Mouse (Mus musculus) embryonic facial prominence, embryonic 12.5 days (tissue): ENCODE results near the gene H2afz. TPM values are rescaled to one million over a fixed set of nuclear protein-coding genes. Genes with fewer than 3 reads are reported as not detected.
A peak's percentile ranks its signal among the peaks of the same experiment; 100 is the strongest.

Experiments
- ATAC-seq: fragments of 200-750 bp; cut with Nextera tagmentation; 2 replicates; pipeline ENCODE4 v1.8.0; 2017; ENCODE audit not compliant: insufficient number of reproducible peaks, insufficient read depth, low FRiP score, low TSS enrichment
- H3K27ac ChIP-seq: fragments of 300-500 bp; sonication (generic); 2 replicates; pipeline ENCODE4 v1.5.1; 2016; ENCODE audit warnings: mild to moderate bottlenecking
- H3K27me3 ChIP-seq: fragments of 300-500 bp; sonication (generic); 2 replicates; pipeline ENCODE4 v1.6.1; 2016; ENCODE audit warnings: mild to moderate bottlenecking, moderate library complexity
- H3K36me3 ChIP-seq: fragments of 300-500 bp; sonication (generic); 2 replicates; pipeline ENCODE4 v1.6.1; 2016; ENCODE audit warnings: mild to moderate bottlenecking
- H3K4me1 ChIP-seq: fragments of 300-500 bp; sonication (generic); 2 replicates; pipeline ENCODE4 v1.6.1; 2016
- H3K4me2 ChIP-seq: fragments of 300-500 bp; sonication (generic); replicated peaks from 2 replicates; pipeline ENCODE4 v1.6.1; 2016; ENCODE audit warnings: mild to moderate bottlenecking, moderate library complexity
- H3K4me3 ChIP-seq: fragments of 300-500 bp; sonication (generic); 2 replicates; pipeline ENCODE4 v1.5.1; 2016; ENCODE audit warnings: mild to moderate bottlenecking
- H3K9ac ChIP-seq: fragments of 300-500 bp; sonication (generic); 2 replicates; pipeline ENCODE4 v1.6.1; 2016; ENCODE audit warnings: mild to moderate bottlenecking, moderate library complexity
- H3K9me3 ChIP-seq: fragments of 300-500 bp; sonication (generic); 2 replicates; pipeline ENCODE4 v1.6.1; 2016; ENCODE audit warnings: mild to moderate bottlenecking, moderate library complexity
- WGBS: fragments of 180-500 bp; shearing (Covaris S2); methylation state at CpG from one replicate; pipeline ENCODE4 v1.1.7; 2016; 5-methylcytosine and 5-hydroxymethylcytosine counted together
- polyA plus RNA-seq: library from polyadenylated mRNA; unstranded; fragments of >200 nt; fragmentation: Nextera tagmentation; extraction: Ambion mirVana; gene quantifications from 2 replicates; pipeline ENCODE4 v1.2.1, GENCODE M21; 2016

Gene H2afz
- polyA plus RNA-seq = 2,399 and 2,450 TPM in 2 replicates

DNA sequence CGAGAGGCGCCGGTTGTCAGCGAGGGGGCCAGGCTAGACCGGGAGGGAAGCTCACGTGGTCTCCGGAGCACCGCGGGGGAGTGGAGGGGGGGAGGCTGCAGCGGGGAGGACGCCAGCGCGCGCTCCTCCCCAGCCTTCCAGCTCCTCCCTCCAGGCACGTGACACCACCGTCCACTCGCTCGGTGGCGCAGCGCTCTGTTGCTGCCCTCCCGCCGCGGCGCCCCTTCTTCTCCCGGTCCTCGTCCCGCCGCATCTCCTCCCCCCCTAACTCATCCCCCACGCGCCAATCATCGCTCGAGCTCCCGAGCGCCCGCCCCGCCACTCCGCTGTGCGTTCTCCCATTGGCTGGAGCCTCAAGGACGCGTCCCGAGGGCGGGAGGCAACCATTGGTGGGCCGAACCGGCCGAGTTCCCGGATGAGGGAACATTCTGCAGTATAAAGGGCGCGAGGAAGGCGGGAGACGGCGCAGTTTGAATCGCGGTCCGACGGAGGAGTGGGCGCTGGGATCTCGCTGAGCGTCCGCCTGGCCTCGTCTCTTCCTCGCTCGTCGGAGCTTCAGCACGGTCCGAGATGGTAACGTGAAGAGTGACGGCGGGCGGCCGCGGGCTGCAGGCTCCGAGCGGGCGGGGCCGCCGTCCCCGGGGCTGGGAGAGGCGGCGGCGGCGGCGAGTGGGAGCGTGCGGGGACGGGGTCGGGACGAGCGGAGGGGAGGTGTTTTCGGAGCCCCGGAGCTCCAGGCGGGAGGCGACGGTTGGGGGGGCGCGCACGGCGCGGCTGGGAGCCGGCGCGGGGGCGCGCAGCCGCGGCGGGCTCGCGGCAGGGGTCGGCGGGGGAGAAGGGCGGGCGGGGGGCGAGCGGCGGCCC, at the start of gene H2afz:
Gene H2afz (plus strand): TSS at position 364 of the 864 bp plus-strand sequence.
- Histone ChIP-seq H3K27ac (peak within 1 kb of the TSS; percentile 99), H3K9ac (peak within 1 kb of the TSS; percentile 96), H3K9me3 (no peaks in the 10 kb centered on the region), H3K4me1 (peaks cover 12% of the 10 kb centered on the region; the same call in 1 of the 2 replicates), H3K4me2 (peak within 1 kb of the TSS; percentile 53), H3K4me3 (peak within 1 kb of the TSS; percentile 85), H3K36me3 (no peaks in the 10 kb centered on the region), H3K27me3 (no peaks in the 10 kb centered on the region)
- peak; percentile 91 for ATAC-seq
- under 1% methylated on average over 100 of the region's 115 CpGs for whole genome bisulfite sequencing

DNA sequence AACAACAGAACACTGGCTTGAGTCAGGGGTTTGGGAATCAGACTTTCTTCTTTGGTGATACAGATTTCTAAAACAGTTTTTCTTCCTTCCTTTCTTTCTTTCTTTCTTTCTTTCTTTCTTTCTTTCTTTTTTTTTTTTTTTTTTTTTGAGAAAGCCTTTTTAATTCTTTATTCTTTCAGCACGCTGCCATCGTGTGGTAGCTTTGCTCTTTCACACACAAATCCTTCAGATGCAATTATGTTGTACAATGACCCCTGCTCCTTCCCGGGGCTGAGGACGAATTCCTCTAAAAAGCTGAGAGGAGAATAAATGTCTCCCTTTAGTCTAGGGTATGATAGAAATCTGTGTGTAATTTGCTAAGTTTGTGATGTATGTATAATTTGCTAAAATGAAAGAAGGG, 45.6 kb upstream of the H2afz start:
- 20% methylated on average over 4 of the region's 4 CpGs for WGBS
- ATAC-seq = no peak
- Histone ChIP-seq H3K4me3 (no peak overlapping the region), H3K27ac (no peak overlapping the region), H3K9ac (no peak overlapping the region), H3K9me3 (no peaks in the 10 kb centered on the region), H3K4me2 (no peak overlapping the region), H3K4me1 (no peaks in the 10 kb centered on the region), H3K27me3 (no peaks in the 10 kb centered on the region), H3K36me3 (no peaks in the 10 kb centered on the region)

DNA sequence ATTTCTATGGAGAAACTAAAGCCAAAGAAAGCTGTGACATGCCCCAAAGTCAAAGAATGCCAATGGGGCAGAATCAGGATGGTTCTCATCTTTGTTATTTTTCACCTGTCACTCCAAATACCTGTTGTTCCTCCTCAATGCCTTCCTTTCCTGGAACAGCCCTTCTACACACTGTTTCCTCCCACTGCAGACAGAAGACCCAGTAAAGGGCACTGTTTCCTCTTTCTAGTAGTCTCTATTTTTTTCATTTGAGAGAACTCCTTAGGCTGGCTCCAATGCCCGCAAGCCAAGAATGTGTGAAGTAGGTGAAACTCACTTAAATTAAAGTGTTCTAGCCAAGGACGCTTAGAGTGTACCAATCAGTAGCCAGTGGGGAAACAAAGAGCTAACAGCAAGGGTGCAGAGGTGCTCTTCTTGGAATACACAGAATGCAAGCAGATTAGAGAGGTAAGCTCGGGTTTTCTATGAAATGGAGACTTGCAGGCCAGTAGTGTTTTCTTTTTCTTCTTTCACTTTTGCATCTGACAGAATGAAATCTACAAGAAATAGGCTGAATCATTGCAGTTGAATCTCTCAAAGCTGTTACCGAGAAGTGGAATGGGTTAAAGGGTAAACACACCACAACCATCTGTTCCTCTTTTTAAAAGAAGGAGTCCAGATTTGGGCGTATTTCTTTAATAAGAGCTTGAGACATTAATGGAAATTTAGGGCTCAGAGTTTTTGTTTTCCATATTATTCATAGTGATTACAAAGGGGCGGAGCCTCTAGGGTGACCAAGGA, 43.4 kb upstream of the H2afz start:
- whole genome bisulfite sequencing = 77% methylated on average over 6 of the region's 6 CpGs
- no peak for ATAC-seq
- Histone ChIP-seq H3K4me1 (no peaks in the 10 kb centered on the region), H3K9ac (no peak overlapping the region), H3K27ac (no peak overlapping the region), H3K27me3 (no peaks in the 10 kb centered on the region), H3K36me3 (no peaks in the 10 kb centered on the region), H3K4me2 (no peak overlapping the region), H3K4me3 (no peak overlapping the region), H3K9me3 (no peaks in the 10 kb centered on the region)

DNA sequence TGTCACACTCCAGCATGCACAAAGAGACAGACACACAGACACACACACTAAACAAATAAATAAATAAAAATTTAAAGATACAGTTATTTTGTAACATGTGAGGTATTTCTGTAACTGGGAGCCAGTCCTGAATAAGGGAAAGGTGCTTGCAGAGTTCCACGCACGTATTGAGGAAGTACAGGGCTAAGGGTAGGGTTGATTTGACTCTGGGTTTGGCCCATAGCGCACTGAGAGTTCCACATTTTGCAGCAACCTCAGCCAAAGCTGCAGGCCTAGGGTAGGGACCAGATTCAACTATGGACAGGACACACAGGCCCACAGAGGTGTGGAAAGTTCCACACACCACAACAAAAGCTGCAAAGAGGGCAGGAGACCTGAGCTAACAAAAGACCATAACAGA, 41.0 kb upstream of the H2afz start:
- H3K4me2 ChIP-seq = no peak overlapping the region
- no peaks in the 10 kb centered on the region for H3K36me3 ChIP-seq
- 94% methylated on average over 3 of the region's 3 CpGs for WGBS
- ATAC-seq = no peak
- H3K4me1 ChIP-seq = no peaks in the 10 kb centered on the region
- no peak overlapping the region for H3K4me3 ChIP-seq
- H3K9ac ChIP-seq = no peak overlapping the region
- H3K27me3 ChIP-seq = no peaks in the 10 kb centered on the region
- no peak overlapping the region for H3K27ac ChIP-seq
- no peaks in the 10 kb centered on the region for H3K9me3 ChIP-seq

DNA sequence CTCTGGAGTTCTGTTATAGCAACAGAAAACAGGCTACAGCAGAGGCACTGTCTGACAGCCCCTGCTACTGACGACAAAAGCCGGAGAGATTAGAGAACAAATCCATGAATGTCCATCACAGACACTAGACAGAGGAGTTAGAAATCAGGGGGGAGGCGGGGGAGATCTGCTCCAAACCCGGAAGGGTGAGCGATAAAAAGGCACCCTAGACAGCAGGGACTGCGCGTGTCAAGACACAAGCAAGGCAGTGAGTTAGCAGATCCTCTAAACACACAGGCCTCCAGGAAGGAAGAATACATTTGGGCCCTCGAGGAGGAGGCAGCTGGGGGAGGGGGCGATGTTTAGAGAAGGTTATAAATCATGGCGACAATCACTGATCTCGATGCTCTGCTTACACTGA, 36.6 kb upstream of the H2afz start:
- no peak overlapping the region for H3K4me3 ChIP-seq
- H3K9me3 ChIP-seq = no peaks in the 10 kb centered on the region
- H3K4me2 ChIP-seq = no peak overlapping the region
- H3K27me3 ChIP-seq = no peaks in the 10 kb centered on the region
- H3K4me1 ChIP-seq = no peaks in the 10 kb centered on the region
- H3K27ac ChIP-seq = no peak overlapping the region
- 65% methylated on average over 11 of the region's 11 CpGs for WGBS
- no peak for ATAC-seq
- H3K9ac ChIP-seq = no peak overlapping the region
- H3K36me3 ChIP-seq = no peaks in the 10 kb centered on the region

DNA sequence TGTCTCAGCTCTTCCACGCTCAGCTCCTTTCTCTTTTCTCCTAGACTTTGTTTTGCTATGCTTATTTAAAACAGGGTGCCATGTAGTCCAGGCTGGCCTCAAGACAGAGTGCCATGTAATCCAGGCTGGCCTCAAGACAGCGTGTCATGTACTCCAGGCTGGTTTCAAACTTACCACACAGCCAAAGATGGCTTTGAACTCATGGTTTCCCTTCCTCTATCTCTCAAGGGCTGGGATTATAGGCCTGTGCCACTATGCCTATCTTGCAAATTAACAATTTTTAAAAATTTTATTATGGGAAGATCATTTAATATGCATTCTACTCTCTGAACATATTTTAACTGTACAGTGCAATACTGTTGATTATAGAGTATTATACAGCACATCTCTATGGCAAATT, 33.1 kb upstream of the H2afz start:
- Histone ChIP-seq H3K4me3 (no peak overlapping the region), H3K36me3 (no peaks in the 10 kb centered on the region), H3K27me3 (no peaks in the 10 kb centered on the region), H3K4me1 (no peaks in the 10 kb centered on the region), H3K27ac (no peak overlapping the region), H3K4me2 (no peak overlapping the region), H3K9me3 (no peaks in the 10 kb centered on the region), H3K9ac (no peak overlapping the region)
- WGBS = 65% methylated on average over 2 of the region's 2 CpGs
- ATAC-seq = no peak

DNA sequence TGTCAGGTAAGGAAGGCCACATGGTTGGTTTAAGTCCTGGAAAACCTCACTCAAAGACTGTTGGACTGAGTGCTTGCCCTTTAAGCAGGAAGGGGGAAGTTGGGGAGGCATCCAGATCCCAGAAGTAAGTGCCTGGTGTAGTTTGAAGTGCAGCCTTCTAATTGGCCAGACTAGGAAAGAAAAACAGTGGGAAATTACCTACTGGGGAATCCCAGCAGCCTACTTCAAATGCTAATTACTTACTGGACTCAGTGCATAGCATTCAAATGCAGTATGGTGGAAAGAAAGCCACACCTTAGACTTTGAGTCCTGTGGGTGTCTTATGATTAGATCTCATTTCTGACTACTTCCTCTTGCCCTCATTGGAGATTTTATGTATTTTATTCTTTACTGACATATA, 31.2 kb upstream of the H2afz start:
- Histone ChIP-seq H3K27me3 (no peaks in the 10 kb centered on the region), H3K9me3 (no peaks in the 10 kb centered on the region), H3K4me3 (no peak overlapping the region), H3K9ac (no peak overlapping the region), H3K36me3 (no peaks in the 10 kb centered on the region), H3K4me1 (no peaks in the 10 kb centered on the region), H3K4me2 (no peak overlapping the region), H3K27ac (no peak overlapping the region)
- no peak for ATAC-seq

DNA sequence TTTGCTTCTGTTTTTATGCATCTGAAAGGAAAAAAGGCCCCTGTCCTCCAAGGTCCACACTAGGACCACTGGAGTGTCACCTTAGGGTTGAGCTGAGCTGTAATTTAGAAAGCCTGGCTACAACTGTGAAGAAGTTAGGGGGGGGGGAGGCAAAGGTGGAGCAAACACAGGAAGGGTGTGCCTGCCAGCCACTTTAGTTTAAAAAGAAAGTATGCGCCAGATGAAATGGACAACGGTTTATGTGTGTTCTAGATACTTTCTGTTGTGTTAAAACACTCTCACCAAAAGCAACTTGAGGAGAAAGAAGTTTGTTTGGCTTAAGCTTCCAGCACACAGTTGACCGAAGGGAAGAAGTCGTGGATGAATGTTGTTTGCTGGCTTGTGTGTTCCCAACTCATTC, 30.6 kb upstream of the H2afz start:
- Histone ChIP-seq H3K36me3 (no peaks in the 10 kb centered on the region), H3K4me1 (no peaks in the 10 kb centered on the region), H3K27ac (no peak overlapping the region), H3K27me3 (no peaks in the 10 kb centered on the region), H3K4me3 (no peak overlapping the region), H3K9ac (no peak overlapping the region), H3K4me2 (no peak overlapping the region), H3K9me3 (no peaks in the 10 kb centered on the region)
- 80% methylated on average over 4 of the region's 4 CpGs for WGBS
- ATAC-seq = no peak

DNA sequence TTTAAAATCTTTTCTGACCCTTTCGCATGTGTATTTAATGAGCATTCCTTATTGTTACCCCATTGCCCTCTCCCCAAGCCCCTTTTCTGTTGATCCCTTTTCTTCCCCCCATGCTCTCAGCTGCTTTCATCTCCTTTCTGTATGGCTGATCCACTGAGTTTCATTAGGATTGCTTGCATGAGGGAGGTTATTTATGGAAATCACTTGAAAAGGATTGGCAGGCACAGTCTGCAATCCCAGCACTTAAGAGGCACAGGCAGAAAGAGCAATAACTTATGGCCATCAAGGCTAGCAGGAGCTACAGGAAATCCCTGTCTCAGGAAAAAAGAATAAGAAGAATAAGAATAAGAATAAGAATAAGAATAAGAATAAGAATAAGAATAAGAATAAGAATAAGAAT, 27.7 kb upstream of the H2afz start:
- H3K27ac ChIP-seq = no peak overlapping the region
- no peaks in the 10 kb centered on the region for H3K4me1 ChIP-seq
- no peak overlapping the region for H3K4me2 ChIP-seq
- no peak for ATAC-seq
- H3K36me3 ChIP-seq = no peaks in the 10 kb centered on the region
- no peak overlapping the region for H3K9ac ChIP-seq
- 88% methylated on average over 1 of the region's 1 CpGs for WGBS
- no peak overlapping the region for H3K4me3 ChIP-seq
- H3K27me3 ChIP-seq = no peaks in the 10 kb centered on the region
- no peaks in the 10 kb centered on the region for H3K9me3 ChIP-seq

DNA sequence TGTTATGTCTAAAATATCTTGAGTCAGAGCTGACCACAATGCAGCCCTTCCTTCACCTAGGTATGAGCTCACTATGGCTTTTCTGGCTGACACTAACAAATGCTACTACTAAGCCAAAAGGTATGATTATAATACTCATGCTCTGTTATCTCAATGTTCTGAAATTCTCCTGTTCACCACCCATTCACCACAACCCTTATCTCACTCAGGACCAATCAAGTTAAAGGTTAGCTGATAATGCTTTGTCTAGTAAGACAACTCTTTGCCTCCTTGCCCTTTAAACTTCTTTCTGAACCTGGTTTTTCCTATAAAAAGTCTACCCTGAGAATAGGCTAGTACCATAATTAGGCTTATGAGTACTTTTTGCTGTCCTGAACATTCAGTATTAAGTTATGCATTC, 26.1 kb upstream of the H2afz start:
- Histone ChIP-seq H3K4me2 (no peak overlapping the region), H3K9me3 (no peaks in the 10 kb centered on the region), H3K4me1 (no peaks in the 10 kb centered on the region), H3K4me3 (no peak overlapping the region), H3K36me3 (no peaks in the 10 kb centered on the region), H3K27me3 (no peaks in the 10 kb centered on the region), H3K27ac (no peak overlapping the region), H3K9ac (no peak overlapping the region)
- ATAC-seq = no peak

DNA sequence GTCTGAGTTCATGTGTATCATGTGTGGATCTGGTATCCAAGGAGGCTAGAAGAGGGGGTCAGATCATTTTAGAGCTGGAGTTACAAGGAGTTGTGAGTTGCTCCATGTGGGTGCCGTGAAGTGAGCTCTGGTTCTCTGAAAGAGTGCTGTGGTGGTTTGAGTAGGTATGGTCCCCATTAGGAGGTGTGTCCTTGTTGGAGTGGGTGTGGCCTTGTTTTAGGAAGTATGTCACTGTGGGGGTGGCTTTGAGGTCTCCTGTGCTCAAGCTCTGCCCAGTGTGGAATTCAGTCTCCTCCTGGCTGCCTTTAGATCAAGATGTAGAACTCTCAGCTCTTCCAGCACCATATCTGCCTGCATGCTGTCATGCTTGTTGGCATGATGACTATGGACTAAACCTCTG, 21.3 kb upstream of the H2afz start:
- no peaks in the 10 kb centered on the region for H3K27me3 ChIP-seq
- WGBS = 83% methylated on average over 1 of the region's 1 CpGs
- H3K9me3 ChIP-seq = no peaks in the 10 kb centered on the region
- H3K4me3 ChIP-seq = no peak overlapping the region
- no peak overlapping the region for H3K27ac ChIP-seq
- no peak overlapping the region for H3K4me2 ChIP-seq
- ATAC-seq = no peak
- no peaks in the 10 kb centered on the region for H3K4me1 ChIP-seq
- no peak overlapping the region for H3K9ac ChIP-seq
- H3K36me3 ChIP-seq = no peaks in the 10 kb centered on the region

DNA sequence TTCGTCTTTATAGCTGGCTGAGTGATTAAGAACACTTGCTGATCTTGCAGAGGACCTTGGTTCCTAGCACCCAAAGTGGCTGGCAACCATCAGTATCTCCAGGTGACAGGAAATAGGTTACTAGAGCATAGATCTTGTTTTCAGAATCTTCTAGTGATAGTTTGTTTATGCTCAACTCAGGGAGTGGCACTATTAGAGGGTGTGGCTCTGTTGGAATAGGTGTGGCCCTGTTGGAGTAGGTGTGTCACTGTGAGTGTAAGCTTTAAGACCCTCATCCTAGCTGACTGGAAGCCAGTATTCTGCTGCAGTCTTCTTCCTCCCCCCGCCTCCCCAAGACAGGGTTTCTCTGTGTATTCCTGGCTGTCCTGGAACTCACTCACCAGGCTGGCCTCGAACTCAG, 20.0 kb upstream of the H2afz start:
- H3K9ac ChIP-seq = no peak overlapping the region
- no peak for ATAC-seq
- H3K36me3 ChIP-seq = no peaks in the 10 kb centered on the region
- no peak overlapping the region for H3K4me3 ChIP-seq
- H3K27ac ChIP-seq = no peak overlapping the region
- 91% methylated on average over 3 of the region's 3 CpGs for WGBS
- H3K4me1 ChIP-seq = no peaks in the 10 kb centered on the region
- no peaks in the 10 kb centered on the region for H3K9me3 ChIP-seq
- no peaks in the 10 kb centered on the region for H3K27me3 ChIP-seq
- H3K4me2 ChIP-seq = no peak overlapping the region
